Mouse (Mus musculus) neural tube, postnatal 0 days (tissue): ENCODE measurements around the gene Lasp1. TPM values are rescaled to one million over a fixed set of nuclear protein-coding genes. Genes with fewer than 3 reads are reported as not detected.

ENCODE experiments used
- polyA plus RNA-seq: library from polyadenylated mRNA; unstranded; fragments of >200 nt; fragmentation: Nextera tagmentation; extraction: Ambion mirVana; gene quantifications from 2 replicates; pipeline ENCODE4 v1.2.1, GENCODE M21; 2015

The Lasp1 gene
- 111 and 130 TPM in 2 replicates for polyA plus RNA-seq

GRCm38 (mm10) chr11:97798782-97799145, at the start of gene Lasp1:
Gene Lasp1 (plus strand): TSS chr11:97799000.

GRCm38 (mm10) chr11:97766154-97766881, 32.5 kb upstream of the Lasp1 start, which contains the start of gene Cwc25:
Gene Cwc25 (minus strand): TSS chr11:97766556.

GRCm38 (mm10) chr11:97775808-97776496, 22.8 kb upstream of the Lasp1 start, which contains the start of gene 1700001P01Rik:
Gene 1700001P01Rik (minus strand): TSS chr11:97775918.

GRCm38 (mm10) chr11:97781832-97782563, 16.8 kb upstream of the Lasp1 start, which contains the start of gene Rpl23:
Gene Rpl23 (minus strand): TSS chr11:97782437.

GRCm38 (mm10) chr11:97840539-97840954, 41.7 kb downstream of the Lasp1 start, which contains the start of gene B230217C12Rik:
Gene B230217C12Rik (plus strand): TSS chr11:97840780.

GRCm38 (mm10) chr11:97883918-97884600, 85.3 kb downstream of the Lasp1 start, which contains the start of gene Fbxo47:
Gene Fbxo47 (minus strand): TSS chr11:97884154.

Other genes starting within 250 kb of the Lasp1 start
- 16.2 and 17.6 TPM in 2 replicates for gene Srcin1, start 222.8 kb upstream of the Lasp1 start, polyA plus RNA-seq
- 2.5 and 3.6 TPM in 2 replicates for gene Epop, start 169.3 kb upstream of the Lasp1 start, polyA plus RNA-seq
- 1.8 and 2.6 TPM in 2 replicates for gene Mllt6, start 135.6 kb upstream of the Lasp1 start, polyA plus RNA-seq
- 57.5 and 58.6 TPM in 2 replicates for gene Cisd3, start 113.2 kb upstream of the Lasp1 start, polyA plus RNA-seq
- 12.8 and 18.4 TPM in 2 replicates for gene Pcgf2, start 98.5 kb upstream of the Lasp1 start, polyA plus RNA-seq
- 528 and 544 TPM in 2 replicates for gene Psmb3, start 95.6 kb upstream of the Lasp1 start, polyA plus RNA-seq
- gene Pip4k2b, start 54.3 kb upstream of the Lasp1 start, polyA plus RNA-seq: 5.4 and 5.6 TPM in 2 replicates
- 12.0 and 12.6 TPM in 2 replicates for gene Cwc25, start 32.4 kb upstream of the Lasp1 start, polyA plus RNA-seq
- 0.26 and 0.53 TPM in 2 replicates for gene 1700001P01Rik, start 23.1 kb upstream of the Lasp1 start, polyA plus RNA-seq
- 338 and 378 TPM in 2 replicates for gene Rpl23, start 16.6 kb upstream of the Lasp1 start, polyA plus RNA-seq
- gene B230217C12Rik, start 41.8 kb downstream of the Lasp1 start, polyA plus RNA-seq: 44.2 and 46.7 TPM in 2 replicates
- 0.25 and 0.45 TPM in 2 replicates for gene Fbxo47, start 85.2 kb downstream of the Lasp1 start, polyA plus RNA-seq
- gene Plxdc1, start 187.4 kb downstream of the Lasp1 start, polyA plus RNA-seq: 3.7 and 4.3 TPM in 2 replicates
- 6.8 and 8.3 TPM in 2 replicates for gene Arl5c, start 197.2 kb downstream of the Lasp1 start, polyA plus RNA-seq
- 46.8 and 52.6 TPM in 2 replicates for gene Cacnb1, start 224.0 kb downstream of the Lasp1 start, polyA plus RNA-seq
- 652 and 685 TPM in 2 replicates for gene Rpl19, start 227.7 kb downstream of the Lasp1 start, polyA plus RNA-seq